Mouse (Mus musculus) brain, embryonic 14.5 days (tissue): Measurements from ENCODE around the gene Mapkbp1.

Experiments
- CTCF ChIP-seq: fragments of 200-500 bp; IDR thresholded peaks from 2 replicates; pipeline ENCODE4 v1.5.1; 2012; ENCODE audit warnings: inconsistent platforms, mild to moderate bottlenecking, moderate library complexity, borderline replicate concordance; ENCODE audit not compliant: insufficient read depth, insufficient read length; ENCODE audit errors: extremely low read depth
- POLR2A ChIP-seq: fragments of 200-500 bp; IDR thresholded peaks from 2 replicates; pipeline ENCODE4 v1.6.1; 2012; ENCODE audit warnings: mild to moderate bottlenecking, inconsistent platforms, borderline replicate concordance; ENCODE audit not compliant: poor library complexity, insufficient read depth, insufficient read length, severe bottlenecking; ENCODE audit errors: extremely low read depth

- TF ChIP-seq POLR2A (no peak), CTCF (no peak)
These were observed 88.2 kb downstream of the Mapkbp1 start for GRCm38 (mm10) chr2:120060651-120061050.
